Mouse (Mus musculus): Measurements from ENCODE around the gene Smad3. TPM values are rescaled to one million over a fixed set of nuclear protein-coding genes. Genes with fewer than 3 reads are reported as not detected.

Gene Smad3
- total RNA-seq, 2 experiments from 2014 or later, result 15.4 to 15.6 TPM

Other genes starting within 250 kb of the Smad3 start
- gene Iqch, start 155.5 kb downstream of the Smad3 start, total RNA-seq (2021), result not detected
- gene Aagab, start 155.3 kb downstream of the Smad3 start, total RNA-seq (2021), result 10 to 100 TPM; 47.9 to 56.2 TPM